Mouse (Mus musculus): ENCODE data around the gene Taf3. TPM values are rescaled to one million over a fixed set of nuclear protein-coding genes. Genes with fewer than 3 reads are reported as not detected.

Taf3 gene
- polyA plus RNA-seq, 1 experiment: 13.1 TPM

DNA sequence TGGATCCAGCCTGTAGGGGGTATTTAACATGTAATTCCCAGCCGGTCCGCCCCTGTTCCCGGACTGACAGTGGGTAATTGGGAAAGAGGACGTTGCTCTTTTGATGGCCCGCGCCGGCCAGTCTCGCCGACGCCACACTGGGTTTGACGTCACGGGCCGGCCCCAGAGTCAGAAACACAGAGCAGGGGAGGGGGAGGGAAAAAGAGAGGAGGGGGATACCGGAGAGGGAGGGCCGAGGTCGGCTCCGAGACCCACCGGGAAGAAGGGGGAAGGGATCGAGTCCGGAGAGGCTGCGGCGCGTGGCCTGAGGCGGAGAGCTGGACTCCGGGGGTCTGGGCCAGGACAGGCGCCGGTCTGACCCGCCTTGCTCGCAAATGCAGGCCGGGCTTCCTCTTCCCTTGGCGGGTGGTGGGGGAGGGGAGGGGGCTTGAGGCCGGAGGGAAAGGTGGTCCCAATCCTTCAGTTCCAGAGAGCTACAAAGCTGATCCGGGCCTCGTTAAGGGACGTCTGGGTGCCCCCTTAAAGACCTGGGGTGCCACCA is 167.3 kb downstream of the Taf3 start, which contains the start of gene 4930412O13Rik:
TSS of gene 4930412O13Rik (plus strand) at position 202 of the 541 bp plus-strand sequence.
- no peak for DNase-seq
- H3K4me1 ChIP-seq (ENCODE audit: control insufficient read depth, insufficient read depth, low read length): no peaks in the 10 kb centered on the region; the same call in 1 of the 2 replicates
- TF ChIP-seq CTCF (IDR thresholded peaks at IDR 0.05; ENCODE audit: borderline replicate concordance, insufficient read depth, low read depth, low read length) (no peak), POLR2A (IDR thresholded peaks at IDR 0.05; ENCODE audit: borderline replicate concordance, insufficient read depth, low read length) (no peak)
- WGBS: 3% methylated on average over 34 of the region's 35 CpGs
- H3K4me3 ChIP-seq (replicated peaks; ENCODE audit: insufficient read depth, low read depth, low read length): no peak within 1 kb of the TSS
- peaks cover 40% of the 10 kb centered on the region for H3K27me3 ChIP-seq (ENCODE audit: control insufficient read depth, insufficient read depth, low read length)
- no peak within 1 kb of the TSS for H3K27ac ChIP-seq (ENCODE audit: insufficient read depth, low read length)

DNA sequence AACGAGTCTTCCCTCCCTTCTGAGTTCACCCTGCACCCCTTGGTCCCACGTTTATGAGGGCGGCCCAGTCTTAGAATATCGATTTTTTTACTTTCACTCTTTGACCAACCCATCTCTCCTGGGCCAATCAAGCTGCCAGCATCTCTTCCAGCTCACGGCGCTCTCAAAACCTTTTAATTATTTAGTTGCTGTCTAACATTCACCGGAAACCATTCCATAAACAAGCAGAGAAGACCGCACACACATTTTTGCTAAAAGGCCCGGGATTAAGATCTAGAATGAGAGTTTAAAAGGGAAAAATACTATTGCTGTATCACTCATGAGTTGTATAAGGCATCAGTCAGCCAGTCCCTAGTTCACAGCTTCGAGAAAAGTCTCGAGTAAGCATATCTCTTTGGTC is 168.1 kb downstream of the Taf3 start:
- Histone ChIP-seq H3K27ac (ENCODE audit: insufficient read depth, low read length) (no peak overlapping the region), H3K4me3 (replicated peaks; ENCODE audit: insufficient read depth, low read depth, low read length) (no peak overlapping the region), H3K4me1 (ENCODE audit: control insufficient read depth, insufficient read depth, low read length) (no peaks in the 10 kb centered on the region; the same call in 1 of the 2 replicates), H3K27me3 (ENCODE audit: control insufficient read depth, insufficient read depth, low read length) (peaks cover 38% of the 10 kb centered on the region)
- 11% methylated on average over 11 of the region's 11 CpGs for WGBS
- TF ChIP-seq CTCF (IDR thresholded peaks at IDR 0.05; ENCODE audit: borderline replicate concordance, insufficient read depth, low read depth, low read length): no peak
- no peak for TF ChIP-seq POLR2A (IDR thresholded peaks at IDR 0.05; ENCODE audit: borderline replicate concordance, insufficient read depth, low read length)
- DNase-seq: no peak

DNA sequence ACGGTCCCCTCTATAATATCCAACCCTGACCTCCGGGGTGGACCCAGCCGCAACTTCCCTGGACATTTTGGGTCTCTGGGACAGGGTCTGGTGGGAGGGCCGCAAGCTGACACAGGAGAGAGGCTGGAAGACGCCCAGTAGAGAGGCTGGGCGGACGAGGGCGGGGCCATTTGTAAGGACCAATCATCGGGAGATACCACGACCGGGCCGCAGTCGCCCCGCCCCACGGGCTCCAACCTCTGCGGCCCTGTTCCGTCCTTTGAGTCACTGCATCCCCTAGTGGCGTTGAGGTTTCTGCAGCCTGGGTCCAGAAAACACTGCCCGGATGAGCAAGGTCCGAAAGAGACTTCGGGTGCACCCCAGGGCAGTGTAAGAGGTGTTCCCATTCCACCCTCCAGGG is 168.9 kb downstream of the Taf3 start:
- peak; percentile 44 to 46 for DNase-seq
- Histone ChIP-seq H3K27ac (ENCODE audit: insufficient read depth, low read length) (no peak overlapping the region), H3K27me3 (ENCODE audit: control insufficient read depth, insufficient read depth, low read length) (peaks cover 33% of the 10 kb centered on the region), H3K4me3 (replicated peaks; ENCODE audit: insufficient read depth, low read depth, low read length) (peak overlapping the region; percentile 11), H3K4me1 (ENCODE audit: control insufficient read depth, insufficient read depth, low read length) (no peaks in the 10 kb centered on the region; the same call in 1 of the 2 replicates)
- under 1% methylated on average over 21 of the region's 21 CpGs for WGBS
- TF ChIP-seq POLR2A (IDR thresholded peaks at IDR 0.05; ENCODE audit: borderline replicate concordance, insufficient read depth, low read length) (no peak), CTCF (IDR thresholded peaks at IDR 0.05; ENCODE audit: borderline replicate concordance, insufficient read depth, low read depth, low read length) (peak; percentile 46; the same call in 1 of the 2 replicates)

DNA sequence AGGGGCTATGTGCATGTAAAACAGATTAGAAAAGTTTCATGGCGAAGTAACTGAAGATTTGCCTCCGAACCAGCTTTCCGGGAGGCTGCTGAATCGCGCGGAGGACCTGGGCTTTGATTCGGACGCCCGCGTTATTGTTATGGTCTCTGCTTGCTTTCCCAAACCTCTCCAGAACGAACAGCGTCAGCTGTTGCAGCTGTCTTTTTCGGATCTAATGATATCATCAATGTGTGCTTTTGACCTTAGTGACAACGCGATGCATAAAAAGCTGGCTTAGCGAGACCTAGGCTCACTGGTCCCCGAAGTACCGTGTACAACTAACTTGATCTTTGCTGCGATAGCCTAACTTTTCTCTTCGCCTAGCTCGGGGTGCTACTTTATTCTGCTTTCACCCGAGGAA is 169.3 kb downstream of the Taf3 start:
- Histone ChIP-seq H3K27me3 (ENCODE audit: control insufficient read depth, insufficient read depth, low read length) (peaks cover 30% of the 10 kb centered on the region), H3K27ac (ENCODE audit: insufficient read depth, low read length) (no peak overlapping the region), H3K4me1 (ENCODE audit: control insufficient read depth, insufficient read depth, low read length) (no peaks in the 10 kb centered on the region; the same call in 1 of the 2 replicates), H3K4me3 (replicated peaks; ENCODE audit: insufficient read depth, low read depth, low read length) (peak overlapping the region; percentile 11)
- DNase-seq: peak in 1 of 2 experiments; percentile 36
- TF ChIP-seq POLR2A (IDR thresholded peaks at IDR 0.05; ENCODE audit: borderline replicate concordance, insufficient read depth, low read length) (no peak), CTCF (IDR thresholded peaks at IDR 0.05; ENCODE audit: borderline replicate concordance, insufficient read depth, low read depth, low read length) (no peak)
- WGBS: under 1% methylated on average over 22 of the region's 22 CpGs

DNA sequence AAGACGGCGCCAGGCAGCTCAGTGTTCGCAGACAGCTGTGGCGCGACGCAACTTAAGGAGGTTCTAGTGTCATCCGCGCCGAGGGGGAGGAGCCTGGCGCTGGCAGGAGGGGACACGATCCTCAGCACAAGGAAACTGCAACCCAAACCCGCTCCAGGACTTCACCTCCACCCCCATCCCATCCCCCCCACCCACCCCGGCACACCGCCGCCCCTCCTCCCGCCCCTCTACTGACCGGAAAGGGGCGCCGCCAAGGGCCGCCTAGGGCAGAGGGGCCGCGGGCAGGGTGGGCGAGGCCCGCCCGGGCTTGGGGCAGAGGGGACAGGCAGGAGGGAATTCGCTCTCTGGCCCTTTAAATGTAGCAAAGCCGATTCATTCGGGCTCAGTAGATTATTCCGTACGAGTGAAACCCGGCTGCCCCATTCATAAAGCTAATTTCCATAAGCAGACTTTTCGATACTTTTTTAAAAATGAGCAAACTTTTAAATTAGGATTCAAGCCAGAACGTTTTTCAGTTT is 169.8 kb downstream of the Taf3 start:
- DNase-seq: no peak
- peaks cover 27% of the 10 kb centered on the region for H3K27me3 ChIP-seq (ENCODE audit: control insufficient read depth, insufficient read depth, low read length)
- TF ChIP-seq CTCF (IDR thresholded peaks at IDR 0.05; ENCODE audit: borderline replicate concordance, insufficient read depth, low read depth, low read length) (no peak), POLR2A (IDR thresholded peaks at IDR 0.05; ENCODE audit: borderline replicate concordance, insufficient read depth, low read length) (no peak)
- peak overlapping the region; percentile 0 for H3K4me3 ChIP-seq (replicated peaks; ENCODE audit: insufficient read depth, low read depth, low read length)
- 2% methylated on average over 29 of the region's 33 CpGs for WGBS
- H3K27ac ChIP-seq (ENCODE audit: insufficient read depth, low read length): no peak overlapping the region
- no peaks in the 10 kb centered on the region; the same call in 1 of the 2 replicates for H3K4me1 ChIP-seq (ENCODE audit: control insufficient read depth, insufficient read depth, low read length)

DNA sequence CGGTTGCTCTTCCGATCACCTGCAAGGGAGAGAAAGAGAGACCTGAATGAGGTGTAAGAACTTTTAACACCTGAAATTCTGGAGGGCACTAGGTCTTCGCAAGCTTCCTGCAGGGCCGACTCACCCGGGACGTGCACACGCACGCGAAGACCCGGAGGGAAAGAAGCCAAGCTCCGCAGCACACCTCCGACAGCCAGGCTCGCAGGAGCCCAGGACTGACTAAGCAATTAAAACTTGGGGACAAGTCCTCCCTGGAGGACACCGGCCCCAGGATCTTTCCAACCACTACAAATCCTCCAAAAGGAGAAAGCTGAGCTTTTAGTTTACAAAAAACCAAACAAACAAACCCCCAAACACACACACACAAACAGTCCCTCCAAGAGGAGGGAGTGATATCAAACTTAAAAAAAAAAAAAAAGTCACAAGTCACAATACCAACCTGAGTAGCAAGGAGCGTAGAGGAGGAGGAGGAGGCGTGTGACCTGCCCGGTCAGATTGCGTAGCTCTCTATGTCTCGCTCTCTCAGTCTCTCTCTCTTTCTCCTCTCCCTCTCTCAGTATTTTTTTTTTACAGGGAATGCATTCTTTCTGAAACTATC is 170.3 kb downstream of the Taf3 start:
- WGBS: 3% methylated on average over 19 of the region's 19 CpGs
- no peak for DNase-seq
- Histone ChIP-seq H3K27me3 (ENCODE audit: control insufficient read depth, insufficient read depth, low read length) (peaks cover 23% of the 10 kb centered on the region), H3K4me3 (replicated peaks; ENCODE audit: insufficient read depth, low read depth, low read length) (no peak overlapping the region), H3K4me1 (ENCODE audit: control insufficient read depth, insufficient read depth, low read length) (no peaks in the 10 kb centered on the region; the same call in 1 of the 2 replicates), H3K27ac (ENCODE audit: insufficient read depth, low read length) (no peak overlapping the region)
- TF ChIP-seq CTCF (IDR thresholded peaks at IDR 0.05; ENCODE audit: borderline replicate concordance, insufficient read depth, low read depth, low read length): no peak
- no peak for TF ChIP-seq POLR2A (IDR thresholded peaks at IDR 0.05; ENCODE audit: borderline replicate concordance, insufficient read depth, low read length)

DNA sequence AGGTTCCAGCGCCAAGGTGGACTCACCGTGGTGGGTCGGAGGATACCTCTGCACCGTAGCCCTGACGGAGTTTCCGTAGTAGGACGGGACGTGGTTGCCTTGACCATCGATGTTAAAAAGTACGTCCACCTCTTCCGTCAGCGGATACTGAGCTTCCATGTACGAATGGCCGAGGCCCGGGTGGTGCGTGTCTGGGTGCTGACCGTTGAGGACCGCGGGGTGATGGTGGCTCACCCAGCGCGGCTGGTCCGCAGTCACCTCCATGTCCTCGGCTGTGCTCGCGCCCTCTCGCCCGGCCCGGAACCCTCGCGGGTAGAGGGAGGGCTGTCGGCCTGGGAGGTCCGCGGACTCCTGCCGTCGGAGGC is 171.1 kb downstream of the Taf3 start:
- H3K27ac ChIP-seq (ENCODE audit: insufficient read depth, low read length): no peak overlapping the region
- H3K4me3 ChIP-seq (replicated peaks; ENCODE audit: insufficient read depth, low read depth, low read length): no peak overlapping the region
- no peak for TF ChIP-seq POLR2A (IDR thresholded peaks at IDR 0.05; ENCODE audit: borderline replicate concordance, insufficient read depth, low read length)
- no peak for TF ChIP-seq CTCF (IDR thresholded peaks at IDR 0.05; ENCODE audit: borderline replicate concordance, insufficient read depth, low read depth, low read length)
- peaks cover 16% of the 10 kb centered on the region for H3K27me3 ChIP-seq (ENCODE audit: control insufficient read depth, insufficient read depth, low read length)
- H3K4me1 ChIP-seq (ENCODE audit: control insufficient read depth, insufficient read depth, low read length): no peaks in the 10 kb centered on the region; the same call in 1 of the 2 replicates
- WGBS: 2% methylated on average over 35 of the region's 35 CpGs
- peak in 1 of 2 experiments; percentile 34 for DNase-seq

Data from cerebellum, adult 2 months (tissue).